Mouse (Mus musculus): ENCODE data around the gene Dync2h1.
A peak's percentile ranks its signal among the peaks of the same experiment; 100 is the strongest.
"Not testable (repeated sequence)": the region's sequence is repeated elsewhere in the genome, so short reads cannot be mapped to it uniquely, and the experiment has no call there.

The Dync2h1 gene

GRCm38 (mm10) chr9:7014733-7015132 lies 169.5 kb downstream of the Dync2h1 start:
- DNase-seq = peak; percentile 5

DNA sequence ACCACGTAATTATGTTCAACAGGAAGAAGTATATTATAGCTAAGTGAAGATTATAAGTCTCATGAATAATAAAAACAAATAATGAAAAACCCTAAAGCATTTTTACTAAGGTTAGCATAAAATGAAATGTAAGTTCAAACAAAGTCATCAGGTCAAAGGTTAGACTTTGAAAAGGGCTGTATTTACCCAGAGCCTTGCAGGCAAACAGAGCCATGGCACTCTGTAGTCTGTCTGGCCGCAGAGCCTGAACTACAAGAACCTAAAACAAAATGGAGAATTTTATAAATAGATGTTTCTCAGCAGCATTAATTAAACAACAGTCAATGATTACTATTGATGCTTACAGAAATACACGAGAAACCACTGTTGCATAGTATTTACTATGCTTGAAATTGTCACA lies 174.5 kb downstream of the Dync2h1 start:
- no peak for DNase-seq

GRCm38 (mm10) chr9:6994865-6995264 lies 189.4 kb downstream of the Dync2h1 start:
- no peak for DNase-seq

DNA sequence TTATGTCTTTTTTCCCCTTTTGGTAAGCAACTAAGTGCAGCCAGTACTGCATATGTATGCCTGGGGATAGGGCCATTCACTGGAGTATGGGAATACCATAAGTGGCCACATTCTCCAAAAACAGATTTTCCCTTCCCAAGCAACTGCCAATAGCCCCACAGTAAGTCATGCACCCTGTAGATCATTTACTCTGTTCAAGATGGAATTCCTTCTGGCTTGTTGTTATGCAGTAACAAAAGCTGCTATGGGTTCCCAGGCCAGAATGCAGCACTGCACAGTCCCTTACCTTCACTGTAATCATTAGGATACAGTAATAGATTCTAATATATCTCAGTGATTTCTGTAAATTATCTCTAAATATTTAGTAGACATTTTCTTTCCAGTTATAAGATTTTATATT lies 190.0 kb downstream of the Dync2h1 start:
- DNase-seq = peak; percentile 34

DNA sequence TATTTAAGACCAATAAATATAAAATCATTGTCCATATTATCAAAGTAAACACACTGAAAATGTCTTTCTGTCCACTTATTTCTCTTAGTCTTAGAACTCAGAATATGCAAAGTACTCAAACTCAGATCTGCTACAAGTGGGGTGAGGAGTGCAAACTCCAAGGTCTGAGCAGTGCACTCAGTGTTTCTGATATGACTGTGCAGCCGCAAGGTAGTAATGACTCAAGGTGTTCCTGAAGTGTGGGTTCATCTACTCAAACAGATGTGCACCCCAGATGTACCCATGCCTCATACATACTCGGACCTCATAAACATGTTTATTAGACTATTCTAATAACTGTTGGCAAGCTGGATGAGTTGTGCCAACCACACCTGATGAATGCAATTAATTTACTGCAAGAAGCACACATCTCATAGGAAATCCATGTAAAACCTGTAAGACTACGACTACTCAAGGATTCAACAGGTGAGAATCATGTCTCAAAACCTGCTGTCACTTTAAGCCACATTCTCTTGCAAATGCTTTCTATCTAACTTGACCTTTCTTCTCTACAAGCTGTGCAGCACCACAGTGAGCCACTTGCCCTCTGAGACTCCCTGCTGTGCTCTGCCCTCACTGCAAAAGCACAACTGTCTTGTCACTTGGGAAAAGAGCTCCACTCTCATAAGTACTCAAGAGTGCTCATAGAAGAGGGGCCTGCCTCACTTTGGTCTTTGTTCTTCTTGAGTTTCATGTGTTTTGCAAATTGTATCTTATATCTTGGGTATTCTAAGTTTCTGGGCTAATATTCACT lies 195.2 kb downstream of the Dync2h1 start:
- no peak for DNase-seq

- no peak for DNase-seq
Measured at GRCm38 (mm10) chr9:6986161-6986560, 198.1 kb downstream of the Dync2h1 start.

DNA sequence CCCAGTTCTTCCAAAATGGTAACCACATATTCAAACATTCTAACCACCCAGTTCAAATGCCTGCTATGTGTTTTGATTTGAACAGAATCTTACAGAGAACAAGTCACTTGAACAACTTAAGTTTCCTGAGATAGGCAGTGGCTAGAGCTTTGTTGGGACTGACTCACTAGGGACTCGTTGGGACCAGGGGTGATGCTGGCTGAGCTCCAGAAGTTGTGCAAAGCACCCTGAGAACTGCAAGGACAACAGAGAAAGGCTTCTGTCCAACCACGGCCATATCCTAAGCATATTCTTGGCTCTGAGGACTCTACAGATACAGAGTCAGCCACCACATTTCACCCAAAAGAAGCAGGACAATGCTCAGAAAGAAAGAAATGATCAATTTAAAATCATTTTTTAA lies 215.1 kb downstream of the Dync2h1 start:
- DNase-seq = no peak

- no peak for DNase-seq
Measured at GRCm38 (mm10) chr9:6965006-6965405, 219.2 kb downstream of the Dync2h1 start.

DNA sequence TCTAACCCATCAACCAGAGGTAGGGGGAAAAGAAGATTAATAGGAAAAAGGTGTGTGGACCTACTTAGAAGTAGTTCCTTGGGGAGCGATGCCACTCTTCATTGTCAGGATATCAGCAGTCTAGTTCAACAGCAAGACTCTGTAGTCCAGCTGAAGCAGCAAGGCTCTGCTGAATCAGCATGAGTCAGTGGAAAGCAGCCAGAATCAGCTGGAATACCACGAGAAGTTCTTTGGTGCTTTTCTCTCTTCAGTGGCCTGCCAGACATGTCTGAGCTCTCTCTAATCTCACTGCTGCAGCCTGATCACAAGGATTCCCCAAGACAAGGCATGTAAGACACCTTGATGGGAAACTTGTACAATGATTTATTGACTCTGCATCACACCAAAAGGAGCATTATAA lies 225.9 kb downstream of the Dync2h1 start:
- no peak for DNase-seq

GRCm38 (mm10) chr9:6927399-6928035 lies 256.7 kb downstream of the Dync2h1 start:
- no peak for DNase-seq

GRCm38 (mm10) chr9:6913471-6913870 lies 270.8 kb downstream of the Dync2h1 start:
- no peak for DNase-seq

- DNase-seq = not testable (repeated sequence)
Measured at GRCm38 (mm10) chr9:6910537-6910936, 273.7 kb downstream of the Dync2h1 start.

- DNase-seq = no peak
Measured at GRCm38 (mm10) chr9:6901620-6902019, 282.6 kb downstream of the Dync2h1 start.

DNA sequence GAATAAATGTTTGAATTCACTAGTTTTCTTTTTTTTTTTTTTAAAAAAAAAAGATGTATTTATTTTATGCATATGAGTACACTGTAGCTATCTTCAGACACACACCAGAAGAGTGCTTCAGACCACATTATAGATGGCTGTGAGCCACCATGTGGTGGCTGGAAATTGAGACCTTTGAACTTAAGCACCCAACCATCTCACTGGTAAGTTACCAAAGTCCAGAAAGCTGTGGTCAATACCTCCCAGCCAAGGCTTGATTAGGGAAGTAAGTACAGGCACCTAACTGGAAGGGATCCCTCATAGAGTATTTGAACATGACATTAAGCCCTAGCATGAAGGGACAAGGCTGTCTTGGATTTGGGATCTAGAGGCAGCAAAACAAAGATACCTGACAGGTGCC lies 292.9 kb downstream of the Dync2h1 start:
- DNase-seq = no peak

GRCm38 (mm10) chr9:6881187-6881984 lies 302.9 kb downstream of the Dync2h1 start:
- no peak for DNase-seq

Measured in kidney, postnatal 14 days (tissue).